Mouse (Mus musculus) lung, adult 2 months (tissue): ENCODE results near the gene Krt15. TPM values are rescaled to one million over a fixed set of nuclear protein-coding genes. Genes with fewer than 3 reads are reported as not detected.

ENCODE experiments used
- DNase-seq: peaks from one replicate; pipeline ENCODE4 v3.0.0; 2022
- H3K4me1 ChIP-seq: fragments of 200-500 bp; 2 replicates; pipeline ENCODE4 v1.6.1; 2011; ENCODE audit warnings: low read length; ENCODE audit not compliant: control insufficient read depth, insufficient read depth
- H3K4me3 ChIP-seq: fragments of 200-500 bp; replicated peaks from 2 replicates; pipeline ENCODE3; 2011; ENCODE audit warnings: low read depth, mild to moderate bottlenecking, control low read depth, low read length; ENCODE audit errors: extremely low read depth
- CTCF ChIP-seq: fragments of 200-500 bp; IDR thresholded peaks from 2 replicates; pipeline ENCODE4 v1.5.1; 2011; ENCODE audit warnings: mild to moderate bottlenecking, low read length, control low read depth; ENCODE audit not compliant: insufficient read depth
- POLR2A ChIP-seq: fragments of 200-500 bp; IDR thresholded peaks from 2 replicates; pipeline ENCODE4 v1.6.1; 2011; ENCODE audit warnings: low read depth, mild to moderate bottlenecking, control low read depth, low read length, borderline replicate concordance; ENCODE audit errors: extremely low read depth
- WGBS: fragments of 180-500 bp; shearing (Covaris S2); methylation state at CpG from one replicate; pipeline ENCODE4 v1.1.7; 2018; 5-methylcytosine and 5-hydroxymethylcytosine counted together
- polyA plus RNA-seq: library from polyadenylated mRNA; depleted of rRNA; stranded (reverse); fragments of >200 nt; gene quantifications from 2 replicates; pipeline ENCODE4 v1.2.3, GENCODE M21; 2012; rRNA removed

Gene Krt15
- polyA plus RNA-seq, result 2.1 and 62.5 TPM in 2 replicates

GRCm38 (mm10) chr11:100135731-100136130, at the start of gene Krt15:
TSS of gene Krt15 (minus strand) at chr11:100135928.
- Histone ChIP-seq H3K4me1 (no peaks in the 10 kb centered on the region), H3K4me3 (no peak within 1 kb of the TSS)
- DNase-seq, result no peak
- 53% methylated on average over 7 of the region's 7 CpGs for WGBS
- TF ChIP-seq POLR2A (no peak), CTCF (no peak)

- no peak for DNase-seq
- Histone ChIP-seq H3K4me3 (no peak overlapping the region), H3K4me1 (no peaks in the 10 kb centered on the region)
- WGBS, result 43% methylated on average over 7 of the region's 7 CpGs
- no peak for TF ChIP-seq CTCF
- TF ChIP-seq POLR2A, result no peak
Observed at GRCm38 (mm10) chr11:100181725-100182124, 46.0 kb upstream of the Krt15 start.

- 35% methylated on average over 3 of the region's 3 CpGs for WGBS
- no peak for DNase-seq
- TF ChIP-seq POLR2A (no peak), CTCF (no peak)
- Histone ChIP-seq H3K4me3 (no peak overlapping the region), H3K4me1 (no peaks in the 10 kb centered on the region)
Observed at GRCm38 (mm10) chr11:100179260-100179659, 43.5 kb upstream of the Krt15 start.

- WGBS, result 77% methylated on average over 5 of the region's 5 CpGs
Observed at GRCm38 (mm10) chr11:100178307-100178706, 42.6 kb upstream of the Krt15 start.

GRCm38 (mm10) chr11:100176791-100177190, 41.1 kb upstream of the Krt15 start:
- Histone ChIP-seq H3K4me3 (no peak overlapping the region), H3K4me1 (no peaks in the 10 kb centered on the region)
- DNase-seq, result no peak
- 62% methylated on average over 9 of the region's 9 CpGs for WGBS
- TF ChIP-seq CTCF, result no peak
- TF ChIP-seq POLR2A, result no peak

More at GRCm38 (mm10) chr11:100178307-100178706, 42.6 kb upstream of the Krt15 start:
- Histone ChIP-seq H3K4me1 (no peaks in the 10 kb centered on the region), H3K4me3 (no peak overlapping the region)
- TF ChIP-seq CTCF (no peak), POLR2A (no peak)
- DNase-seq, result no peak

- TF ChIP-seq POLR2A (no peak), CTCF (peak; percentile 90)
- no peaks in the 10 kb centered on the region; the same call in 1 of the 2 replicates for H3K4me1 ChIP-seq
- no peak overlapping the region for H3K4me3 ChIP-seq
- 27% methylated on average over 14 of the region's 14 CpGs for WGBS
- DNase-seq, result peak; percentile 79
Observed at GRCm38 (mm10) chr11:100168765-100169762, 33.3 kb upstream of the Krt15 start.

GRCm38 (mm10) chr11:100168071-100168470, 32.3 kb upstream of the Krt15 start:
- Histone ChIP-seq H3K4me3 (no peak overlapping the region), H3K4me1 (no peaks in the 10 kb centered on the region; the same call in 1 of the 2 replicates)
- DNase-seq, result peak; percentile 53
- TF ChIP-seq POLR2A (no peak), CTCF (no peak)
- 47% methylated on average over 8 of the region's 8 CpGs for WGBS

- WGBS, result 37% methylated on average over 7 of the region's 7 CpGs
- no peaks in the 10 kb centered on the region; the same call in 1 of the 2 replicates for H3K4me1 ChIP-seq
- TF ChIP-seq POLR2A (no peak), CTCF (no peak)
- H3K4me3 ChIP-seq, result no peak overlapping the region
- DNase-seq, result no peak
Observed at GRCm38 (mm10) chr11:100164392-100164791, 28.7 kb upstream of the Krt15 start.

- Histone ChIP-seq H3K4me3 (no peak overlapping the region), H3K4me1 (no peaks in the 10 kb centered on the region)
- WGBS, result 60% methylated on average over 6 of the region's 6 CpGs
- TF ChIP-seq CTCF, result no peak
- no peak for TF ChIP-seq POLR2A
- no peak for DNase-seq
Observed at GRCm38 (mm10) chr11:100157908-100158477, 22.3 kb upstream of the Krt15 start.

GRCm38 (mm10) chr11:100157331-100157730, 21.6 kb upstream of the Krt15 start:
- Histone ChIP-seq H3K4me1 (no peaks in the 10 kb centered on the region), H3K4me3 (no peak overlapping the region)
- TF ChIP-seq POLR2A (no peak), CTCF (no peak)
- DNase-seq, result no peak
- WGBS, result 58% methylated on average over 3 of the region's 3 CpGs
